Mouse (Mus musculus) ES-Bruce4 (cell line): ENCODE results near the gene Slc48a1.

Experiments
- CTCF ChIP-seq: IDR thresholded peaks from one replicate; pipeline ENCODE4 v1.8.1; 2011; ENCODE audit warnings: low read depth, low read length
- EP300 ChIP-seq: IDR thresholded peaks from 2 replicates; pipeline ENCODE4 v1.6.1; 2011; ENCODE audit warnings: low read depth, low read length; ENCODE audit not compliant: insufficient read depth

DNA sequence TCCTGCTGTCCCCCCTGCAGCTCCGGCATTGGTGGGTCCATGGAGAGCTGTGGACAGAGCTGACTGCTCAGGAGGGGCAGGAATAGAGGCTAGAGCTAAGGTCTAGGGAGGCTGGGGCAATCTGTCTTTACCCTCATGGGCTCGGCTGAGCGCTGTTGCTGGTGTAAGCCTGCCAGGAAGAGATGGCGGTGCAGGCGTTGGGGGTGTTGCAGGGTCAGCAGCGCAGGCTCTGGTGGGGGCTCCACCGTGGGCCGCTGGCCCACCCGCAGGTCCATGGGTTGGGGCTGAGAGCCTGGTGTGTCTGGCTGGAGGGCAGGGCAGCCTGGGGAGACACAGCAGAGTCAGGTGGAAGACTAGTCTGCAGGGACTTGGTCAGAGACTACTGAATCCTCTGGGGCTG, 33.0 kb downstream of the Slc48a1 start:
- TF ChIP-seq CTCF (no peak), EP300 (no peak)
